Comparison of ENCODE assay signal across 10 mouse cellular contexts in the genomic region with DNA sequence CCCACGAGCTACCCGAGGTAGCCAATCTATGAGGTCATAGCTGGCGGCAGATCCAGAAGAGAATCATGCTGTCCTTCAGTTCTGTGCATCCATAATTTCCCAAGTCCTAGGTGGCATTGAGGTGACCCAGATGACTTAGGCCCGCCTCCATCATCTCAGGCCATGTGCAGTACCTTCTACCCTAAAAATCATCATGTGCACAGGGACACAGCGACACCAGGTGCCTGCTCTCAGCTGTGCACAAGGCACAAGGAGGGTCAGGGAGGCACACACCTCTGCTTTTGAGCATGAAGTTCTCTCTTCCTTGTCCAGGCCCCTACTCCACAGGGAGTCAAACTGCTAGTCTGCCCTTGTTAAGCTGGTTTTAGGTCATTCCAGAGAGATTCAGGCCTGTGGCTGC. TPM values are rescaled to one million over a fixed set of nuclear protein-coding genes. Genes with fewer than 3 reads are reported as not detected.
DNase-seq lines count a peak whose midpoint lies in the region; ATAC-seq and TF ChIP-seq lines count a peak whose summit lies in the region.
"Had no signal": no experiment of that assay in that cellular context is flagged by ENCODE, and none has a peak within 500 bp of the region (broad histone marks: within the 10 kb centered on the region; RNA-seq: fewer than 3 reads in every experiment).

No protein-coding gene starts in this region.

- peaks cover 25% of the 10 kb centered on the region for H3K4me1 ChIP-seq in heart, embryonic 10.5 days
- H3K4me1 ChIP-seq in lung, embryonic 14.5 days (ENCODE audit: insufficient read depth) = no peaks in the 10 kb centered on the region
- peaks cover 7% of the 10 kb centered on the region; the same call in 1 of the 2 replicates for H3K4me1 ChIP-seq in embryonic facial prominence, embryonic 12.5 days
- H3K4me1 ChIP-seq: liver, embryonic 15.5 days had no signal

- no peaks in the 10 kb centered on the region for H3K9me3 ChIP-seq in heart, embryonic 10.5 days
- H3K9me3 ChIP-seq in lung, embryonic 14.5 days (ENCODE audit: low read depth, low read length) = no peaks in the 10 kb centered on the region
- no peaks in the 10 kb centered on the region for H3K9me3 ChIP-seq in embryonic facial prominence, embryonic 12.5 days
- H3K9me3 ChIP-seq: liver, embryonic 15.5 days had no signal

- H3K4me3 ChIP-seq in heart, embryonic 10.5 days = peak overlapping the region; percentile 49
- H3K4me3 ChIP-seq in lung, embryonic 14.5 days (ENCODE audit: low read depth, low read length) = peak overlapping the region; percentile 20; the same call in 1 of the 2 replicates
- H3K4me3 ChIP-seq in embryonic facial prominence, embryonic 12.5 days = no peak overlapping the region
- H3K4me3 ChIP-seq: liver, embryonic 15.5 days had no signal

- no peaks in the 10 kb centered on the region for H3K27me3 ChIP-seq in heart, embryonic 10.5 days (ENCODE audit: insufficient read depth, poor library complexity, severe bottlenecking)
- no peaks in the 10 kb centered on the region for H3K27me3 ChIP-seq in lung, embryonic 14.5 days (ENCODE audit: insufficient read depth, low read length)
- no peaks in the 10 kb centered on the region for H3K27me3 ChIP-seq in embryonic facial prominence, embryonic 12.5 days
- H3K27me3 ChIP-seq: liver, embryonic 15.5 days had no signal

- 73% methylated on average over 5 of the region's 5 CpGs for WGBS in heart, embryonic 10.5 days
- WGBS in lung, embryonic 14.5 days = 70% methylated on average over 5 of the region's 5 CpGs
- 84% methylated on average over 5 of the region's 5 CpGs for WGBS in embryonic facial prominence, embryonic 12.5 days

- no peak overlapping the region; the same call in 1 of the 2 replicates for H3K9ac ChIP-seq in lung, embryonic 14.5 days
- H3K9ac ChIP-seq in embryonic facial prominence, embryonic 12.5 days = no peak overlapping the region
- H3K9ac ChIP-seq: liver, embryonic 15.5 days had no signal

- TF ChIP-seq CTCF in lung, embryonic 14.5 days (IDR thresholded peaks at IDR 0.05; ENCODE audit: low read depth) = peak; percentile 38

- peak overlapping the region; percentile 71 for H3K27ac ChIP-seq in heart, embryonic 10.5 days
- no peak overlapping the region for H3K27ac ChIP-seq in lung, embryonic 14.5 days (ENCODE audit: low read depth)
- H3K27ac ChIP-seq in embryonic facial prominence, embryonic 12.5 days = no peak overlapping the region
- H3K27ac ChIP-seq: liver, embryonic 15.5 days had no signal

- no peak for ATAC-seq in lung, embryonic 14.5 days (ENCODE audit: insufficient read depth)
- ATAC-seq in embryonic facial prominence, embryonic 12.5 days (ENCODE audit: insufficient number of reproducible peaks, insufficient read depth, low FRiP score, low TSS enrichment) = no peak

- H3K36me3 ChIP-seq in heart, embryonic 10.5 days = no peaks in the 10 kb centered on the region
- H3K36me3 ChIP-seq in lung, embryonic 14.5 days (ENCODE audit: insufficient read depth) = no peaks in the 10 kb centered on the region
- no peaks in the 10 kb centered on the region for H3K36me3 ChIP-seq in embryonic facial prominence, embryonic 12.5 days
- H3K36me3 ChIP-seq: liver, embryonic 15.5 days had no signal

- no peak for DNase-seq in heart, embryonic 10.5 days (ENCODE audit: low spot score)
- DNase-seq in heart, adult 9 months (ENCODE audit: low spot score in 2 of 2) = no peak
- peak; percentile 7 for DNase-seq in lung, embryonic 14.5 days
- no peak for DNase-seq in lung, postnatal 36 days
- peak; percentile 15 for DNase-seq in naive thymus-derived CD4-positive, alpha-beta T cell, adult 2 months (ENCODE audit: low read depth)
- no peak for DNase-seq in right cerebral cortex, postnatal 10 days (ENCODE audit: low spot score in 2 of 2)
- no peak for DNase-seq in urinary bladder, postnatal 25 days (ENCODE audit: low spot score)
- DNase-seq: gastrocnemius, postnatal 25 days had no signal

- H3K4me2 ChIP-seq in lung, embryonic 14.5 days = peak overlapping the region; percentile 54; the same call in 1 of the 2 replicates
- peak overlapping the region; percentile 42; the same call in 1 of the 2 replicates for H3K4me2 ChIP-seq in embryonic facial prominence, embryonic 12.5 days (replicated peaks)

RNA-seq across cellular contexts. Expression of a gene that starts 19.0 kb away (rescaled TPM):
- not detected in 2 replicates for polyA plus RNA-seq in heart, embryonic 10.5 days (2016; fragmentation: Nextera tagmentation; extraction: Ambion mirVana)
- polyA plus RNA-seq in lung, embryonic 14.5 days (2014; fragmentation: Nextera tagmentation; extraction: Ambion mirVana) = not detected in 2 replicates
- polyA plus RNA-seq in embryonic facial prominence, embryonic 12.5 days (2016; fragmentation: Nextera tagmentation; extraction: Ambion mirVana) = not detected in 2 replicates
- polyA plus RNA-seq: liver, embryonic 15.5 days had no signal

RNA-seq across cellular contexts. Expression of a gene that starts 32.5 kb away (rescaled TPM):
- not detected in 2 replicates for polyA plus RNA-seq in heart, embryonic 10.5 days (2016; fragmentation: Nextera tagmentation; extraction: Ambion mirVana)
- polyA plus RNA-seq in lung, embryonic 14.5 days (2014; fragmentation: Nextera tagmentation; extraction: Ambion mirVana) = not detected in 2 replicates
- not detected in 2 replicates for polyA plus RNA-seq in embryonic facial prominence, embryonic 12.5 days (2016; fragmentation: Nextera tagmentation; extraction: Ambion mirVana)
- polyA plus RNA-seq: liver, embryonic 15.5 days had no signal

RNA-seq across cellular contexts. Expression of a gene that starts 46.2 kb away (rescaled TPM):
- not detected in 2 replicates for polyA plus RNA-seq in heart, embryonic 10.5 days (2016; fragmentation: Nextera tagmentation; extraction: Ambion mirVana)
- not detected in 2 replicates for polyA plus RNA-seq in lung, embryonic 14.5 days (2014; fragmentation: Nextera tagmentation; extraction: Ambion mirVana)
- polyA plus RNA-seq in embryonic facial prominence, embryonic 12.5 days (2016; fragmentation: Nextera tagmentation; extraction: Ambion mirVana) = not detected in 2 replicates
- polyA plus RNA-seq: liver, embryonic 15.5 days had no signal

Comparison
In these comparisons a context has a peak if more than half of its experiments do, and no peak if none do; other contexts are left out.
1. DNase-seq: peak in lung, embryonic 14.5 days (single experiment) and naive thymus-derived CD4-positive, alpha-beta T cell, adult 2 months (single experiment); none in heart, embryonic 10.5 days (single experiment), heart, adult 9 months (0 of 2), lung, postnatal 36 days (single experiment), right cerebral cortex, postnatal 10 days (0 of 2) and urinary bladder, postnatal 25 days (single experiment).